Mouse (Mus musculus) kidney, adult 2 months (tissue): ENCODE data around the gene Decr2.

ENCODE experiments used
- CTCF ChIP-seq: fragments of 200-500 bp; conservative IDR thresholded peaks from 2 replicates; pipeline ENCODE4 v1.5.1; 2011; ENCODE audit warnings: low read depth, mild to moderate bottlenecking, control low read depth, low read length, moderate library complexity, mixed read lengths; ENCODE audit not compliant: insufficient read depth, insufficient read length
- POLR2A ChIP-seq: fragments of 200-500 bp; IDR thresholded peaks from one replicate; pipeline ENCODE4 v1.6.1; 2011; ENCODE audit warnings: low read depth, low read length, control low read depth

- TF ChIP-seq CTCF (no peak), POLR2A (no peak)
Observed at GRCm38 (mm10) chr17:26111722-26112121, 21.6 kb upstream of the Decr2 start.
